Mouse (Mus musculus) retina, embryonic 14.5 days (tissue): ENCODE measurements around the gene Ifnl3.
"Not testable (repeated sequence)": the region's sequence is repeated elsewhere in the genome, so short reads cannot be mapped to it uniquely, and the experiment has no call there.

ENCODE experiments used
- DNase-seq: peaks from one replicate; pipeline ENCODE4 v3.0.0-alpha.2; 2015; ENCODE audit warnings: low spot score

The Ifnl3 gene

GRCm38 (mm10) chr7:28522536-28522935 lies at the start of gene Ifnl3:
Gene Ifnl3, plus strand, starts transcription at chr7:28522836.
- not testable (repeated sequence) for DNase-seq

- DNase-seq, result no peak
Measured at GRCm38 (mm10) chr7:28476191-28476590, 46.4 kb upstream of the Ifnl3 start.

- DNase-seq, result no peak
Measured at GRCm38 (mm10) chr7:28477363-28477762, 45.3 kb upstream of the Ifnl3 start.

- no peak for DNase-seq
Measured at GRCm38 (mm10) chr7:28478854-28479253, 43.8 kb upstream of the Ifnl3 start.

GRCm38 (mm10) chr7:28482854-28483253 lies 39.8 kb upstream of the Ifnl3 start:
- no peak for DNase-seq

GRCm38 (mm10) chr7:28484192-28484591 lies 38.4 kb upstream of the Ifnl3 start:
- DNase-seq, result no peak

- no peak for DNase-seq
Measured at GRCm38 (mm10) chr7:28488030-28488491, 34.6 kb upstream of the Ifnl3 start.

GRCm38 (mm10) chr7:28490410-28490809 lies 32.2 kb upstream of the Ifnl3 start:
- DNase-seq, result peak; percentile 69

- DNase-seq, result no peak
Measured at GRCm38 (mm10) chr7:28490903-28491302, 31.7 kb upstream of the Ifnl3 start.

- no peak for DNase-seq
Measured at GRCm38 (mm10) chr7:28492310-28492709, 30.3 kb upstream of the Ifnl3 start.

GRCm38 (mm10) chr7:28495426-28495825 lies 27.2 kb upstream of the Ifnl3 start:
- peak; percentile 40 for DNase-seq

- DNase-seq, result peak; percentile 12
Measured at GRCm38 (mm10) chr7:28505585-28505984, 17.1 kb upstream of the Ifnl3 start.

GRCm38 (mm10) chr7:28509121-28509520 lies 13.5 kb upstream of the Ifnl3 start:
- not testable (repeated sequence) for DNase-seq

GRCm38 (mm10) chr7:28510405-28510974 lies 12.1 kb upstream of the Ifnl3 start, which contains the start of gene Ifnl2:
Gene Ifnl2, minus strand, starts transcription at chr7:28510455.
- DNase-seq, result not testable (repeated sequence)

GRCm38 (mm10) chr7:28511441-28511840 lies 11.2 kb upstream of the Ifnl3 start:
- no peak for DNase-seq

- DNase-seq, result peak; percentile 83
Measured at GRCm38 (mm10) chr7:28527922-28528719, 5.5 kb downstream of the Ifnl3 start.

- no peak for DNase-seq
Measured at GRCm38 (mm10) chr7:28532005-28532404, 9.4 kb downstream of the Ifnl3 start.

- DNase-seq, result not testable (repeated sequence)
Measured at GRCm38 (mm10) chr7:28538886-28539285, 16.2 kb downstream of the Ifnl3 start.

GRCm38 (mm10) chr7:28540526-28540925 lies 17.9 kb downstream of the Ifnl3 start, which contains the start of gene Sycn:
Gene Sycn, plus strand, starts transcription at chr7:28540885.
- DNase-seq, result no peak

GRCm38 (mm10) chr7:28544051-28544601 lies 21.5 kb downstream of the Ifnl3 start:
- DNase-seq, result peak; percentile 27

GRCm38 (mm10) chr7:28545048-28545890 lies 22.6 kb downstream of the Ifnl3 start:
- peak; percentile 55 for DNase-seq

- DNase-seq, result no peak
Measured at GRCm38 (mm10) chr7:28545891-28546210, 23.2 kb downstream of the Ifnl3 start.
